Mouse (Mus musculus) cerebellum, adult 2 months (tissue): Measurements from ENCODE around the gene Lhfpl3. TPM values are rescaled to one million over a fixed set of nuclear protein-coding genes. Genes with fewer than 3 reads are reported as not detected.

Experiments
- DNase-seq, 2 experiments: peaks; one replicate each; pipeline ENCODE4 v3.0.0; 2021
- H3K27ac ChIP-seq: fragments of 200-500 bp; 2 replicates; pipeline ENCODE4 v1.5.1; 2012; ENCODE audit warnings: low read length, control low read depth, inconsistent platforms; ENCODE audit not compliant: insufficient read depth
- H3K27me3 ChIP-seq: fragments of 200-500 bp; 2 replicates; pipeline ENCODE4 v1.6.1; 2012; ENCODE audit warnings: inconsistent platforms, mild to moderate bottlenecking, low read length, moderate library complexity; ENCODE audit not compliant: control insufficient read depth, insufficient read depth
- H3K4me1 ChIP-seq: fragments of 200-500 bp; 2 replicates; pipeline ENCODE4 v1.6.1; 2011; ENCODE audit warnings: low read length; ENCODE audit not compliant: control insufficient read depth, insufficient read depth
- H3K4me3 ChIP-seq: fragments of 200-500 bp; replicated peaks from 2 replicates; pipeline ENCODE3; 2011; ENCODE audit warnings: mild to moderate bottlenecking, low read depth, low read length, control low read depth; ENCODE audit not compliant: insufficient read depth
- CTCF ChIP-seq: fragments of 200-500 bp; IDR thresholded peaks from 2 replicates; pipeline ENCODE4 v1.5.1; 2011; ENCODE audit warnings: low read depth, mild to moderate bottlenecking, control low read depth, low read length, moderate library complexity, borderline replicate concordance; ENCODE audit not compliant: insufficient read depth
- POLR2A ChIP-seq: fragments of 200-500 bp; IDR thresholded peaks from 2 replicates; pipeline ENCODE4 v1.6.1; 2011; ENCODE audit warnings: low read length, control low read depth, borderline replicate concordance; ENCODE audit not compliant: insufficient read depth
- WGBS: fragments of 180-500 bp; shearing (Covaris S2); methylation state at CpG from one replicate; pipeline ENCODE4 v1.1.7; 2018; 5-methylcytosine and 5-hydroxymethylcytosine counted together
- polyA plus RNA-seq: library from polyadenylated mRNA; depleted of rRNA; stranded (reverse); fragments of >200 nt; gene quantifications from 2 replicates; pipeline ENCODE4 v1.2.3, GENCODE M21; 2012

The Lhfpl3 gene
- polyA plus RNA-seq, 1 experiment, result 31.5 TPM

- WGBS, result 79% methylated on average over 5 of the region's 5 CpGs
- H3K4me3 ChIP-seq, result no peak overlapping the region
- TF ChIP-seq POLR2A (no peak), CTCF (no peak)
- no peak overlapping the region for H3K27ac ChIP-seq
- no peaks in the 10 kb centered on the region for H3K27me3 ChIP-seq
- H3K4me1 ChIP-seq, result no peaks in the 10 kb centered on the region
- no peak for DNase-seq
Measured at GRCm38 (mm10) chr5:22943306-22943705, 197.4 kb downstream of the Lhfpl3 start.

- Histone ChIP-seq H3K27ac (no peak overlapping the region), H3K4me1 (no peaks in the 10 kb centered on the region), H3K27me3 (no peaks in the 10 kb centered on the region), H3K4me3 (no peak overlapping the region)
- DNase-seq, result no peak
- TF ChIP-seq POLR2A, result no peak
- 0 out of 2 replicates have a peak, but pooled peaks have one; percentile 25 for TF ChIP-seq CTCF
- WGBS, result 75% methylated on average over 6 of the region's 6 CpGs
Measured at GRCm38 (mm10) chr5:22963300-22963699, 217.4 kb downstream of the Lhfpl3 start.

- no peak overlapping the region for H3K27ac ChIP-seq
- DNase-seq, result no peak
- no peak overlapping the region for H3K4me3 ChIP-seq
- H3K4me1 ChIP-seq, result no peaks in the 10 kb centered on the region
- 93% methylated on average over 2 of the region's 2 CpGs for WGBS
- H3K27me3 ChIP-seq, result no peaks in the 10 kb centered on the region
- no peak for TF ChIP-seq POLR2A
- no peak for TF ChIP-seq CTCF
Measured at GRCm38 (mm10) chr5:22986771-22987170, 240.9 kb downstream of the Lhfpl3 start.

- H3K27me3 ChIP-seq, result no peaks in the 10 kb centered on the region
- H3K4me3 ChIP-seq, result no peak overlapping the region
- no peak overlapping the region for H3K27ac ChIP-seq
- no peak for DNase-seq
- TF ChIP-seq POLR2A, result no peak
- no peak for TF ChIP-seq CTCF
- H3K4me1 ChIP-seq, result no peaks in the 10 kb centered on the region
- WGBS, result 24% methylated on average over 3 of the region's 3 CpGs
Measured at GRCm38 (mm10) chr5:22999811-23000210, 254.0 kb downstream of the Lhfpl3 start.

GRCm38 (mm10) chr5:23003123-23003797 is 257.4 kb downstream of the Lhfpl3 start:
- TF ChIP-seq CTCF (no peak), POLR2A (no peak)
- peak; percentile 38 to 69 for DNase-seq
- Histone ChIP-seq H3K4me1 (no peaks in the 10 kb centered on the region), H3K27ac (no peak overlapping the region), H3K4me3 (no peak overlapping the region), H3K27me3 (no peaks in the 10 kb centered on the region)
- WGBS, result 29% methylated on average over 2 of the region's 2 CpGs

- Histone ChIP-seq H3K27me3 (no peaks in the 10 kb centered on the region), H3K27ac (no peak overlapping the region), H3K4me1 (no peaks in the 10 kb centered on the region), H3K4me3 (no peak overlapping the region)
- no peak for DNase-seq
- TF ChIP-seq POLR2A (no peak), CTCF (no peak)
- WGBS, result 55% methylated on average over 1 of the region's 1 CpGs
Measured at GRCm38 (mm10) chr5:23006207-23006606, 260.3 kb downstream of the Lhfpl3 start.

GRCm38 (mm10) chr5:23010460-23010859 is 264.6 kb downstream of the Lhfpl3 start:
- Histone ChIP-seq H3K27me3 (no peaks in the 10 kb centered on the region), H3K27ac (no peak overlapping the region), H3K4me1 (no peaks in the 10 kb centered on the region), H3K4me3 (no peak overlapping the region)
- TF ChIP-seq POLR2A, result no peak
- TF ChIP-seq CTCF, result no peak
- WGBS, result 17% methylated on average over 1 of the region's 1 CpGs
- DNase-seq, result peak in 1 of 2 experiments; percentile 34

GRCm38 (mm10) chr5:23013997-23014396 is 268.1 kb downstream of the Lhfpl3 start:
- Histone ChIP-seq H3K27me3 (no peaks in the 10 kb centered on the region), H3K27ac (no peak overlapping the region), H3K4me3 (no peak overlapping the region), H3K4me1 (no peaks in the 10 kb centered on the region)
- TF ChIP-seq POLR2A (no peak), CTCF (no peak)
- no peak for DNase-seq
